Mouse (Mus musculus) ZHBTc4 (cell line): ENCODE results near the gene Uxs1.

ENCODE experiments used
- DNase-seq: peaks from one replicate; pipeline ENCODE4 v3.0.0-alpha.2; 2011; ENCODE audit warnings: low read depth, low spot score

Uxs1 gene

DNA sequence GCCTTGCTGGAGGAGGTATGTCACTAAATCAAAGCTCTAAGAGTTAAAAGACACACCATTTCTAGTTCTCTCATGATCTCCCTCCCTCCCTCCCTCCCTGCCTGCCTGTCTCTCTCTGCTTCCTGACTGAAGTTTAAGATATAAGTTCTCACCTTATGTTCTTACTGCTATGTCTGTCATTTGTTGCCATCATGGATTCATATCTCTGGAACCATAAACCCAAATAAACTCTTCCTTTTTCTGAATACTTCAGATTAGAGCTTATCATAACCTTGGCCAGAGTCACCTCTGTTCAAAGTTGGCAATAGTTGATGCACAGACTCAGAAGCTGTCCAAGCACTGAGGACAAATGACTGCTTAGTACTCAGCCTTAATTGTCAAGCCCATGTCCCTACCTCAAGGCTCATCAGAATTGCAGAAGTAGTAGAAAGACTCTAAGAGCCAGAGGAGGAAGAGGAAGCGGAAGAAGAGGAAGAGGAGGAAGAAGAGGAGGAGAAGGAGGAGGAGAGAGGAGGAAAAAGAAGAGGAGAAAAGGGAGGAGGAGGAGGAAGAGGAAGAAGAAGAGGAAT lies 23.6 kb downstream of the Uxs1 start:
- no peak for DNase-seq

GRCm38 (mm10) chr1:43798048-43798447 lies 29.6 kb downstream of the Uxs1 start:
- no peak for DNase-seq

GRCm38 (mm10) chr1:43789765-43790164 lies 37.8 kb downstream of the Uxs1 start:
- DNase-seq: no peak

DNA sequence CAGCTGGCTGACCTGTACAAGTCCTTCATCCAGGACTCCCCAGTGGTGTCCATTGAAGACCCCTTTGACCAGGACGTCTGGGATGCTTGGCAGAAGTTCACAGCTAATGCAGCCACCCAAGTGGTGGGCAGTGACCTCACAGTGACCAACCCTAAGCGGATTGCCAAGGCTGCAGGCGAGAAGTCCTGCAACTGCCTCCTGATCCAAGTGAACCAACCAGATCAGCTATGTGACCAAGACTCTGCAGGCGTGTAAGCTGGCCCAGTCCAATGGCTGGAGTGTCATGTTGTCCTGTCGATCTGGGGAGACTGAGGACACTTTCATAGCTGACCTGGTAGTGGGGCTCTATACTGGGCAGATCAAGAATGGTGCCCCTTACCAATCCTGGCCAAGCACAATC lies 40.9 kb downstream of the Uxs1 start:
- no peak for DNase-seq

DNA sequence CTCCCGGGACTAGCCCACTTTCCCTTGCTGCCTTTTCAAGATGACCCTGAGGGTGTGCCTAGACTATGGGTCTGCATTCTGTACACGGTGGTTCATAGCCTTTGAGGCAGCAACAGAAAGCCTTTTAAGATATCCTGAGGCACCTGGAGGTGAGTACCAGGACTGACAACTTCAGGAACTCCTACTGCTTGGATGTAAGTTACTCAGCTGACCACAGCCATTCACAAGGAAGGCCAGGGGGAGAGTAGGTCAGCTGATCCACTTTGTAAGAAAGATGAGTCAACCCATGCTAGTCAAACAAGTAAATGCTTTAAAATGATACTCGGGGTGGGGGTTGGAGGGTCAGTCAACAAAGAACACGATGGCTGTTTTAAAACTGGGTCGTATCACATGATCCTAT lies 42.3 kb downstream of the Uxs1 start:
- DNase-seq: peak; percentile 7

DNA sequence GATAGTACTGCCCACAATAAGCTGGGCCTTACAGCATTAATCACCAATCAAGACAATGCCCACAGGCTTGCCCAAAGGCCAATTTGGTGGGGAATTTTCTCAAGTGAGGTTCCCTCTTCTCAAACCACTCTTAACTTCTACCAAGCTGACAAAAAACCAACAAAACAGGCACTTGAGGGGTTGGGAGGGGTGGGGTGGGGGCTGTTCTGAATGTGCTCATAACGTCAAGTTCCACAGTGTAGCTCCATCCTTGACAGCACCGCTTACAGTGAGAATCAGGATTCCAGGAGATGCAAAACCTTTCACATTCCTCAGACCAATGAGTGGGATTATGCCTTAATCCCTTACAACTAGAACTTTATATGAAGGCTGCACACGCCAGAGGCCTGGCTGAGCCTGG lies 44.4 kb downstream of the Uxs1 start:
- no peak for DNase-seq

DNA sequence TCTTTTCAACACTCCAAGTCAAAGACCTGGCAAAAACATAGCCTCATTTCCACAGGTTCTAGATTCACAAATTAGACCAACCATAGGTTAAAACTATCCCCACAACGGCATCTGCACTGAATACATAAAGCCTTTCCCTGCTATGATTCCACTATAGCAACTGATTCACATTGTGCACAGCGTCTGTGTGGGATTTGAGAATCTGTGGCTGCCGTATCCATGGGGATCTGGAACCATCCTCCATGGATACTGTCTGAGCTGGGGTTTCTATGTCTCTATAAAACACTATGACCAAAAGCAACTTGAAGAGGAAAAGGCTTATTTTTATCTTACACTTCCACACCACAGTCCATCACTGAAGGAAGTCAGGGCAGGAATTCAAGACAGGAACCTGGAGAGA lies 44.9 kb downstream of the Uxs1 start:
- DNase-seq: no peak

DNA sequence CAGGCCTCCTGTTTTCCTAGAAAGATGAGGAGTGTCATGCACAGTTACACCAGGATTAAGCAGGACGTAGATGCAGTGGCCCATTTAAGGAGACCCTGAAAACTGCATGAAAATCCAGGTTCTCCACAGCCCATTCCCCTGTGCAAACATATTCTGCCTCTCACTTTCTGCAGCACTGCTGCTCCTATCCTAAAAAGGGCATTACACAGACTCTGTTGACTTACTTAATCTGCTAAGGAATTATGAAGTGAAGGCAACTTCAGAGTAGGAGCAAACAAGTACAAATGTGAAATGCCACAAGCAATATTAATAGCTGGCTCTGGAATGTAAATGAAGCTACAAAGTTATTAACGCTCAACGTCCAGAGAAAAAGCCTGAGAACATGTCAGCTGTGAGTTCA lies 45.9 kb downstream of the Uxs1 start:
- no peak for DNase-seq

DNA sequence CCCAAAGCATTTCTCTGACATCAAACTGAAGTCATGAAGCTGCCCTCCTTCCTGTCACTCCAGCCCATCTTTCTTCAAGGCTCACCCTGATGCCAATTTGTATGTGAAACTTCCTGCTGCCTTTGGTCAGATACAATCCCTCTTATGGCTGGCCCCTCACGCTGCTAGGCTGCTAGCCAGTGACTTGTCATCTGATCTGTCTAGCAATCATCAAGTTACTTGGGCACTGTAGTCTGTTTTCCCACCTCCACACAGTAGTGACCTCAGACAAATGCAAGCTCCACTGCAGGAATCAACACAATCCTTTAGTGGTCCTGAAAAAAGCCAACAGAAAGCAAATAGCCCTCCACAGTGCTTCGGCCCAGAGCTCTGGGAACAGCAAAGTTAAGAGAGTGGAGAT lies 46.4 kb downstream of the Uxs1 start:
- DNase-seq: no peak

GRCm38 (mm10) chr1:43776106-43776505 lies 51.5 kb downstream of the Uxs1 start:
- DNase-seq: no peak

DNA sequence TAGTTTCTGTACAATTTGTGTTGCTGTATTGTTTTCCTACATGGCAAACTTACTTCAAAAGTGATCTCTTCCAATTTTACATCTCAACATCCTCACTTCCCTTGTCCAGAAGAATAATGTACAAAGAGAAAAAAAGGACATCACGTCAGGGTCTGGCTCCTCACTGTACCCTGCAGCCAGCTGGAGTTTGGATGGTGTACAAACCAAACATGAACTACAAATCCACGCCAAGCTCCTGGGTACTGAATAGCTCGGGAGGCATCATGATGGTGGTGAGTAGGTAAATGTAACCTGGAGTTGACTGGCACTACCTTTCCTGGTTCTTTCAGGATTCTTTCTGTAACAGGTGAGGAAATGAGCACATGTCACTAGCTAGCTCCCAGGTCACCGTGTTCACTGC lies 53.5 kb downstream of the Uxs1 start:
- no peak for DNase-seq

DNA sequence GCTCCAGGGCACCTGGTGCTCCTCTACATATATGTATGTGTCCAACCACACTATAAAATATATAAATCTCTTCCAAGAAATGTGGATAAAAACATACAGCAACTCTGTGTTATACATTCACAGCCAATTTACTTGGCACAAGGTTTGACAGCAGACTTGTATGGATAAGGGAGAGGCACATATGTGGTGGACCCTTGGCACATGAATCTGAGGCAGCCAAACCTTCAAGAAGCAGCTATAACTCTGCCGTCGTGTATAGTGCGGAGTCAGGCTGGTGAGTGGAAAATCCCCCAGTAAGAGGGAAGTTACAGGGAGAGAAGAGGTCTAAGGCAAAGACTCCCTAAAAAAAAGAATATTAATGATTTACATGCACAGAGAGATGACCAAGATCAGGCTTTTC lies 54.9 kb downstream of the Uxs1 start:
- no peak for DNase-seq

DNA sequence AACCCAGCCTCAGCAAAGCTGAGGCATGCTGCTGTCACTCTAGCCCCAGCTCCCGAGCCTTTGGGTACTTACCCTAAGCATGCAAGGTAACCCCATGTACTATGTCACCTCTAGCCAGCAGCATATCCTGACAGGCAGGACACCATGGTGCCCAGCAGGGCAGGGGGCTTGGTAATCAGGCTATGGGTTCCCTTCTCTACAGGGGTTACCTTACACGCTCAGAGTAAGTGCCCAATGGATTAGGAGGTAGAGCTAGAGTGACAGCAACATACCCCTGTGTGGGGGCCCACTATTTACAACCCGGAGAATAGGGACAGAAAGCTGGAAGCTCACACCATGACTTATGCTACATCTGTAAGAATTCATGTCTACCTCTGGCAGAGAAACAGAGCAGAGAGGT lies 57.6 kb downstream of the Uxs1 start:
- DNase-seq: no peak

- no peak for DNase-seq
Measured at GRCm38 (mm10) chr1:43769348-43769747, 58.3 kb downstream of the Uxs1 start.

DNA sequence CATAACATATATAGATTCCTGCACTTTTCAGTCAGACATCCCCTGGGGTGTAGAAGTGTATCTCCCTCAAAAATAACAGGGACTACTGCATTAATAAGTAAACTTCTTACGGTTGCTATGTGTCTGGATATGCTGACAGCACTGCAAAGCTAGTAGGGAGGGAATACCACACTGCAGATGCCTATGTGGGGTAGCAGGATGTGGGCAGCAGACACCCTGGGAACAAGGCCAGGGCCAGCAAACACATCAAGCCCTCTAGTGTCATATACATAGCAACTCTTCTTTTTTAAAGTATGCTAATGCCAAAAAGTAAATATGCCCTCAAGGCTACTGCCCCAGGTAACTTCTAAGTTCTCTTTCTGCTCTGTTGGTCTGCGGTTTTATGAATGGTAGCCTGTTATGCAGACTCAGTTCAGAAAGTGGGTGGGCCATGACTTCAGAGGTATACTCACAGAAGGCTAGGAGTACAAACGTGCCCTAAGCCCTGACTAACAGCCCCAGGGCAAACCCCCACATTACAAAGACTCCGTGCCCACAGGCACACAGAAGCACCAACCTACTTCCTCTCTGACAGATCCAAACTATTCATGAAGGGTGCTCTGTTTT lies 59.1 kb downstream of the Uxs1 start:
- DNase-seq: no peak

DNA sequence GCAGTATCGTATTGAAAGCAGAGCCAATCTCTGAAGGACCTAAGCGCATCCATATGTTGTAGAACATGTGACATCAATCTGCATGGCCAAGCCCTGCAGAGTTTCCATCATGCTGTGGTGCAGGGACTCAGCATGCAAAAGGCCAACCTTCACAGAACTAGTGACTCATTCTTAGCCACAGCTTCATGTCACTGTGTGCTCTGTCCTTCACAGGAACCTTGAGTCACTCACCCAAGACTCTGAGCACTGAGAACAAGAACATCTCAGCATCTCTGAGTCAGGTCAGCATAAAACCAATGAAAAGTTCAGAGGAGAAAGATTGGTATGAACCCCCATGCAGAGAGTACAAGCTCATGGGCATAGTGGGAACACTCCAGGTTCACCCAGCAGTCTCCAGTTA lies 61.3 kb downstream of the Uxs1 start:
- no peak for DNase-seq

GRCm38 (mm10) chr1:43764481-43764880 lies 63.1 kb downstream of the Uxs1 start:
- DNase-seq: no peak

DNA sequence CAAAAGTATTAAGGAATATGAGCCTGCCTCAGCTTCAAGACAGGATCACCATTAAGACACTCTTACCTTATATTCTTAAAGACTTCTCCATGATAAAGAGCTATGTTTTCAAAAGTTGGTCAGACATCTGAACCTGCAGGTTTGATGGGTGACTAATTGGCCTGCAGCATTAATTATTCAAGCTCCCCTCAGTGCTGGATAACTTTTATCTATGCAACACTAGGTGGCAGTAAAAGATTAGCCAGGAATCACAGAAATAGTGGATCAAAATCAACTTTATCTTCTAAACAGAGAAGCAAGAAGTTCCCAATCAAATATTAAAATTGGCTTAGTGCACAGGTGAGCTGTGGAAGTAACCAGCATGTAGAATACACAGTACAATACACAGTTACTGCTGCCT lies 67.5 kb downstream of the Uxs1 start:
- no peak for DNase-seq

GRCm38 (mm10) chr1:43754448-43755312 lies 72.9 kb downstream of the Uxs1 start:
- DNase-seq: no peak

- DNase-seq: no peak
Measured at GRCm38 (mm10) chr1:43738519-43738894, 89.1 kb downstream of the Uxs1 start.

DNA sequence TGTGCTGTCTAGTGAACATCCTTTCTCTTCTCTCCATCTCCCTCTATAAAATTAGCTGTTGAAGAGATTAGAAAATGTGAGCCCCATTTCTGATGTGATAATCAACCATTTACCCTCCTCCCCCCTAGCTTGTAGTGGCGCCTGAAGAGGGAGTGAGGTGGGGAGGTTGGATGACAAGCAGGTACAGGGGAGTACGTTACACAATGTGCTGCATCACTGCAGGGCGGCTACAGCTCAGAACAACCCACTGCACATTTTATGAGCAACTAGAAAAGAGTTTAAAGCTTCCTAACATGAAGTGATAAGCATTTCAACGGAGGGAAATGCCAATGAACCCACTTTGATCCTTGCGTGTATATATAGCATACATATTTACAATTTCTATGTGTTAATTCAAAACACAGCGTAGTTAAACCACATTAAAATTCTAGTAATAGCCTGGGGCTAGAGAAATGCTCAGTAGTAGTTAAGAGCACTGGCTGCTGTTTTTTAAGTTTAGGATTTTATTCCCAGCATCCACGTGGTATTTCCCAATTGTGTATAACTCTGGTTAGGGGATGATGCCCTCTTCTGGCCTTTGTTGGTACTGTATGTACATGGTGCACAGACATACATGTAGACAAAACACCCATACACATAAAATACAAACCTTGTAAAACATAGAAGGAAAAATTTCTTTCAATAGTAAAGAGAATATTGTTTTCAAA lies 89.6 kb downstream of the Uxs1 start:
- peak; percentile 78 for DNase-seq

- no peak for DNase-seq
Measured at GRCm38 (mm10) chr1:43732657-43733056, 94.9 kb downstream of the Uxs1 start.
